Mouse (Mus musculus): Measurements from ENCODE around the gene Uqcc2. TPM values are rescaled to one million over a fixed set of nuclear protein-coding genes. Genes with fewer than 3 reads are reported as not detected.

Gene Uqcc2
- polyA plus RNA-seq, 2 experiments, result 233 to 343 TPM

DNA sequence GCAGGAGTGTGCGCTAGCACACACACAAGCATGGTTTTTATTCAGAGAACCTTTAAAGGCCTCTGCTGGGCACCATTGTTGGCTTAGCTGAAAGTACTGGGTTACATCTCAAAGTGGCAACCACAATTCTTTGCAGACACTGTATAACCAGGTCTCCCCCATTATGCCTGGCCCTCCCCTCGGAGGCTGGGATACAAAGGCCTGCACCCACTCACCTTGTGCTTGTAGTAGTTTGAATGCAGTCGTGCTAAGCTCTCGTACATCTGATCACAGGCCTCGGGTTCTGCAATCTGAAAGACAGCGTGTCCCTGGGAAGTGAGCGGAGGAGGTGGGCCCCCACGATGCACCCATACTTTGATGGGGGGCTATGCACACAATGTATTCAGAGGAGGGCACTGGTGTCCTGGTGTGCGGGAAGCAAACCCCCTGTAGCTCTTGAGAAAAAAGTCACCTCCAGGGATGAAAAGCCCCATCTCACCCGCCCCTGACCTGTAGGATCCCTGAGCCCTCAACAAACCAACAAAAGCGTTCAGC lies 8.0 kb downstream of the Uqcc2 start:
- H3K4me1 ChIP-seq (ENCODE audit: control insufficient read depth, insufficient read depth, low read length), result peaks cover 10% of the 10 kb centered on the region; the same call in 1 of the 2 replicates
- no peak for TF ChIP-seq POLR2A (IDR thresholded peaks at IDR 0.05; ENCODE audit: borderline replicate concordance, extremely low read depth, insufficient read depth, insufficient read length)
- H3K27ac ChIP-seq (replicated peaks; ENCODE audit: low read depth, low read length), result no peak overlapping the region
- WGBS, result 91% methylated on average over 11 of the region's 11 CpGs
- no peaks in the 10 kb centered on the region for H3K27me3 ChIP-seq (ENCODE audit: control insufficient read depth, insufficient read depth, low read length)
- H3K4me2 ChIP-seq (replicated peaks; ENCODE audit: low read depth, low read length, severe bottlenecking), result no peak overlapping the region
- peak overlapping the region; percentile 34; the same call in 1 of the 2 replicates for H3K9ac ChIP-seq (ENCODE audit: low read depth, low read length, severe bottlenecking)
- peaks cover 50% of the 10 kb centered on the region for H3K36me3 ChIP-seq (ENCODE audit: control insufficient read depth, insufficient read depth, low read length)
- H3K9me3 ChIP-seq (ENCODE audit: control insufficient read depth, low read length), result no peaks in the 10 kb centered on the region
- no peak for ATAC-seq (ENCODE audit: low FRiP score, low read depth)
- no peak overlapping the region for H3K4me3 ChIP-seq (replicated peaks; ENCODE audit: low read length)
- DNase-seq (ENCODE audit: low spot score), result no peak

DNA sequence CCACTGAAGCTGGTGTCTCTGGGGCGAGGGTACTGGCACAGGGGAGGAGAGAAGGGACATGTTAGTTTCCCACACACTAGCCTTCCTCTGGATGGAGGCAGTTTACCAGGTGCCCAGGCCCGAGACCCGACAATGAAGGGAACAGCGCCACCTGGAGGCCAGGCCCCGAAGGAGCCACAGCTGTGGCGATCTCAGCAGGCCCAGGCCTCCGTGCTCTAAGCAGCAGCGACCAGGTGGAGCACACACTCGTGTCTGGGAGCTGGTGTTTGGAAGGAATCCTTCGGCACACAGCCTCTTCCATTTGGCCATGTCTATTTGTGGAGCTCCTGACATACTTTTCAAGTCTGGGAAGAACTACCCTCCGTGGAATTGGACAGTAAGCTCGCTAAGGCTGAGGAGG lies 8.5 kb downstream of the Uqcc2 start:
- ATAC-seq (ENCODE audit: low FRiP score, low read depth) (peak; percentile 35; the same call in 1 of the 2 replicates), DNase-seq (ENCODE audit: low spot score) (peak; percentile 42)
- no peak overlapping the region for H3K4me2 ChIP-seq (replicated peaks; ENCODE audit: low read depth, low read length, severe bottlenecking)
- H3K9me3 ChIP-seq (ENCODE audit: control insufficient read depth, low read length), result no peaks in the 10 kb centered on the region
- no peak overlapping the region for H3K4me3 ChIP-seq (replicated peaks; ENCODE audit: low read length)
- no peak overlapping the region for H3K9ac ChIP-seq (ENCODE audit: low read depth, low read length, severe bottlenecking)
- H3K27me3 ChIP-seq (ENCODE audit: control insufficient read depth, insufficient read depth, low read length), result no peaks in the 10 kb centered on the region
- H3K36me3 ChIP-seq (ENCODE audit: control insufficient read depth, insufficient read depth, low read length), result peaks cover 50% of the 10 kb centered on the region
- no peak for TF ChIP-seq POLR2A (IDR thresholded peaks at IDR 0.05; ENCODE audit: borderline replicate concordance, extremely low read depth, insufficient read depth, insufficient read length)
- peaks cover 10% of the 10 kb centered on the region; the same call in 1 of the 2 replicates for H3K4me1 ChIP-seq (ENCODE audit: control insufficient read depth, insufficient read depth, low read length)
- WGBS, result 31% methylated on average over 12 of the region's 12 CpGs
- H3K27ac ChIP-seq (replicated peaks; ENCODE audit: low read depth, low read length), result no peak overlapping the region

DNA sequence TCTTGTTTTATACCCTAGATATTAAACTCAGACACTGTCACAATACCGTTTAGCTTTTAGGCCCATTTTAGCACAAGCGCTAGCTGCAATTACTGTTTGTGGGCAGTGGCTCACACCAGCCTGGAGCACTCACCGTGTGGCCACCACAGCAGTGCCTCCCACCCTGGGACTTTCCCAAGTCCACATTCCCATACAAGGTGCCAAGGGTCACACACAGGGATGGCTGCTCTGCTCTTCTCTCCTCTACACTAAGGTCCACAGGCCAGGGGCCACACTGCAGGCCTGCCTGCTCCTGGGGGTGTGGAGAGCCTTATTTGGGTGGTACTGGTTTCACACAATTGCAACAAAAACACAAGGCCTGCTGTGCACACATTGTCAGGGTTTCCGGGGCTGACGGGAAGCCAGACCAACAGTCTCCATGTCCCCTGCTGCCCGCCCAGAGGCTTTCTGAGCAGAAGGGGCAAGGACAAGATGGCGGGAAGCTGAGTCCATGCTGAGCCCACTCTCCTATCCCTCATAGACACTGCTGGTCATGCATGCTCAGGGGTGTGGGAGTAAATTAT lies 9.8 kb downstream of the Uqcc2 start:
- DNase-seq (ENCODE audit: low spot score) (no peak), ATAC-seq (ENCODE audit: low FRiP score, low read depth) (no peak)
- no peaks in the 10 kb centered on the region for H3K9me3 ChIP-seq (ENCODE audit: control insufficient read depth, low read length)
- 90% methylated on average over 7 of the region's 7 CpGs for WGBS
- H3K4me1 ChIP-seq (ENCODE audit: control insufficient read depth, insufficient read depth, low read length), result peaks cover 10% of the 10 kb centered on the region
- H3K4me2 ChIP-seq (replicated peaks; ENCODE audit: low read depth, low read length, severe bottlenecking), result no peak overlapping the region
- no peak overlapping the region for H3K27ac ChIP-seq (replicated peaks; ENCODE audit: low read depth, low read length)
- H3K9ac ChIP-seq (ENCODE audit: low read depth, low read length, severe bottlenecking), result no peak overlapping the region
- H3K36me3 ChIP-seq (ENCODE audit: control insufficient read depth, insufficient read depth, low read length), result peaks cover 43% of the 10 kb centered on the region
- H3K27me3 ChIP-seq (ENCODE audit: control insufficient read depth, insufficient read depth, low read length), result no peaks in the 10 kb centered on the region
- H3K4me3 ChIP-seq (replicated peaks; ENCODE audit: low read length), result no peak overlapping the region
- no peak for TF ChIP-seq POLR2A (IDR thresholded peaks at IDR 0.05; ENCODE audit: borderline replicate concordance, extremely low read depth, insufficient read depth, insufficient read length)

DNA sequence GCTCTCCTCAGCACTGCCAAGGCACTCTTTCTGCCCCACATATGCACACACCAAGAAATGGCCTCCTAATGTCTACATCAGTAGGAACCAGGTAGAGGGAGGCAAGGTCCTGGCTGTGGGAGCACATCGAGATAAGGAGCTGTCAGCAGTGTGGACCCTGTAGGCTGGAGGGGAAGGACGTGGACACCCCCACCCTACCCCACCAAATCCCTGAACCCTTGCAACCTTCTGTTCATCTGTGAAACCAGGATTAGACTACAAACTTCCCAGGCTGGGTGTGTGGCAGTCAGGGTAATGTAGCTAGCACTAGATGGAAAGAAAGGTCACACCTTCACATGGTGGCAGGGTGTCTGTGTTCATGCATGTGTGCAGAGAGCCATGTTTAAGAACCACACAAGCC lies 10.6 kb downstream of the Uqcc2 start:
- DNase-seq (ENCODE audit: low spot score) (no peak), ATAC-seq (ENCODE audit: low FRiP score, low read depth) (no peak)
- H3K9ac ChIP-seq (ENCODE audit: low read depth, low read length, severe bottlenecking), result no peak overlapping the region
- peaks cover 43% of the 10 kb centered on the region for H3K36me3 ChIP-seq (ENCODE audit: control insufficient read depth, insufficient read depth, low read length)
- no peak for TF ChIP-seq POLR2A (IDR thresholded peaks at IDR 0.05; ENCODE audit: borderline replicate concordance, extremely low read depth, insufficient read depth, insufficient read length)
- no peaks in the 10 kb centered on the region for H3K9me3 ChIP-seq (ENCODE audit: control insufficient read depth, low read length)
- no peak overlapping the region for H3K4me3 ChIP-seq (replicated peaks; ENCODE audit: low read length)
- no peak overlapping the region for H3K27ac ChIP-seq (replicated peaks; ENCODE audit: low read depth, low read length)
- no peak overlapping the region for H3K4me2 ChIP-seq (replicated peaks; ENCODE audit: low read depth, low read length, severe bottlenecking)
- peaks cover 10% of the 10 kb centered on the region for H3K4me1 ChIP-seq (ENCODE audit: control insufficient read depth, insufficient read depth, low read length)
- H3K27me3 ChIP-seq (ENCODE audit: control insufficient read depth, insufficient read depth, low read length), result no peaks in the 10 kb centered on the region
- 86% methylated on average over 2 of the region's 2 CpGs for WGBS

DNA sequence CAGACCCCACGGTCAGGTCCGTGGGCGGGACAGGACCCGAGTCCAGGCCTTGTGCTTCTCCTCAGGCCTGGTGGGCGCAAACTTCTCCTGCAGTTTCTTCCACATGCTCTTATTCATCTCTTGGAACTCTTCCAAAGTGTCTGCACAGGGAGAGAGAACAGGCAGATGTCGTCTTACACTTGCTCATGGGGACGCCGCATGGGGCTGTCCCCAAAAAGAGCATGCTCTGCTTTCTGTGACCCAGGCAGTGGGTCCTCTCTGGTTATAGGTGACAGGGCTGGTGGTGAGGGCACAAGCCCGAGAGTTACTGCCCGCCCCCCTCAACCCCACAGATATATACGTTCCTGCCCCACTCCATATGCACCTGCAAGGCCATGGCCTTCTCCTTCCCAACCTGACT lies 11.0 kb downstream of the Uqcc2 start:
- peaks cover 10% of the 10 kb centered on the region for H3K4me1 ChIP-seq (ENCODE audit: control insufficient read depth, insufficient read depth, low read length)
- no peaks in the 10 kb centered on the region for H3K9me3 ChIP-seq (ENCODE audit: control insufficient read depth, low read length)
- DNase-seq (ENCODE audit: low spot score) (no peak), ATAC-seq (ENCODE audit: low FRiP score, low read depth) (no peak)
- H3K9ac ChIP-seq (ENCODE audit: low read depth, low read length, severe bottlenecking), result no peak overlapping the region
- WGBS, result 82% methylated on average over 11 of the region's 11 CpGs
- H3K36me3 ChIP-seq (ENCODE audit: control insufficient read depth, insufficient read depth, low read length), result peaks cover 44% of the 10 kb centered on the region
- H3K27ac ChIP-seq (replicated peaks; ENCODE audit: low read depth, low read length), result no peak overlapping the region
- no peaks in the 10 kb centered on the region for H3K27me3 ChIP-seq (ENCODE audit: control insufficient read depth, insufficient read depth, low read length)
- H3K4me3 ChIP-seq (replicated peaks; ENCODE audit: low read length), result no peak overlapping the region
- TF ChIP-seq POLR2A (IDR thresholded peaks at IDR 0.05; ENCODE audit: borderline replicate concordance, extremely low read depth, insufficient read depth, insufficient read length), result no peak
- no peak overlapping the region for H3K4me2 ChIP-seq (replicated peaks; ENCODE audit: low read depth, low read length, severe bottlenecking)
